Mouse (Mus musculus): ENCODE data around the gene Chrne.

Gene Chrne

GRCm38 (mm10) chr11:70619101-70619500 lies at the start of gene Chrne:
Gene Chrne (minus strand): TSS chr11:70619216.
- no peak for DNase-seq (ENCODE audit: low spot score in 2 of 2)

GRCm38 (mm10) chr11:70668335-70668770 lies 49.3 kb upstream of the Chrne start:
- DNase-seq (ENCODE audit: low spot score in 2 of 2): peak in 1 of 2 experiments; percentile 60

- DNase-seq (ENCODE audit: low spot score in 2 of 2): no peak
These were observed 48.5 kb upstream of the Chrne start for GRCm38 (mm10) chr11:70667271-70668150.

GRCm38 (mm10) chr11:70666687-70667086 lies 47.7 kb upstream of the Chrne start:
- no peak for DNase-seq (ENCODE audit: low spot score in 2 of 2)

GRCm38 (mm10) chr11:70664741-70665140 lies 45.7 kb upstream of the Chrne start:
- no peak for DNase-seq (ENCODE audit: low spot score in 2 of 2)

- DNase-seq (ENCODE audit: low spot score in 2 of 2): no peak
These were observed 44.9 kb upstream of the Chrne start for GRCm38 (mm10) chr11:70663957-70664356.

- DNase-seq (ENCODE audit: low spot score in 2 of 2): no peak
These were observed 44.1 kb upstream of the Chrne start for GRCm38 (mm10) chr11:70663101-70663500.

- no peak for DNase-seq (ENCODE audit: low spot score in 2 of 2)
These were observed 41.6 kb upstream of the Chrne start for GRCm38 (mm10) chr11:70660571-70660970.

GRCm38 (mm10) chr11:70658942-70659341 lies 39.9 kb upstream of the Chrne start:
- no peak for DNase-seq (ENCODE audit: low spot score in 2 of 2)

- no peak for DNase-seq (ENCODE audit: low spot score in 2 of 2)
These were observed 39.5 kb upstream of the Chrne start for GRCm38 (mm10) chr11:70658521-70658920.

- DNase-seq (ENCODE audit: low spot score in 2 of 2): no peak
These were observed 39.0 kb upstream of the Chrne start for GRCm38 (mm10) chr11:70657991-70658390.

- no peak for DNase-seq (ENCODE audit: low spot score in 2 of 2)
These were observed 38.6 kb upstream of the Chrne start for GRCm38 (mm10) chr11:70657573-70657972.

GRCm38 (mm10) chr11:70656964-70657363 lies 37.9 kb upstream of the Chrne start, which contains the start of gene Eno3:
Gene Eno3 (plus strand): TSS chr11:70657202.
- no peak for DNase-seq (ENCODE audit: low spot score in 2 of 2)

GRCm38 (mm10) chr11:70656456-70656927 lies 37.5 kb upstream of the Chrne start:
- no peak for DNase-seq (ENCODE audit: low spot score in 2 of 2)

GRCm38 (mm10) chr11:70655571-70656455 lies 36.8 kb upstream of the Chrne start:
- peak in 1 of 2 experiments; percentile 37 for DNase-seq (ENCODE audit: low spot score in 2 of 2)

- peak in 1 of 2 experiments; percentile 80 for DNase-seq (ENCODE audit: low spot score in 2 of 2)
These were observed 36.0 kb upstream of the Chrne start for GRCm38 (mm10) chr11:70654923-70655570.

GRCm38 (mm10) chr11:70654198-70654922 lies 35.3 kb upstream of the Chrne start, which contains the start of gene Pfn1:
Gene Pfn1 (minus strand): TSS chr11:70654644.
- peak in 1 of 2 experiments; percentile 70 for DNase-seq (ENCODE audit: low spot score in 2 of 2)

- peak in 1 of 2 experiments; percentile 67 for DNase-seq (ENCODE audit: low spot score in 2 of 2)
These were observed 34.6 kb upstream of the Chrne start for GRCm38 (mm10) chr11:70653345-70654197.

- no peak for DNase-seq (ENCODE audit: low spot score in 2 of 2)
These were observed 33.9 kb upstream of the Chrne start for GRCm38 (mm10) chr11:70652884-70653344.

Measured in cerebellum, postnatal 4 days (tissue).